Mouse (Mus musculus) ovary, adult 18-20 months (tissue): ENCODE results near the gene Gm340.

Source experiments
- DNase-seq: peaks from one replicate; pipeline ENCODE4 v3.0.0; 2022; ENCODE audit warnings: low spot score, mixed read lengths

Gm340 gene

GRCm38 (mm10) chr19:41613325-41614087, 31.3 kb downstream of the Gm340 start:
- DNase-seq: no peak

- no peak for DNase-seq
These were observed 33.5 kb downstream of the Gm340 start for GRCm38 (mm10) chr19:41615606-41616224.

DNA sequence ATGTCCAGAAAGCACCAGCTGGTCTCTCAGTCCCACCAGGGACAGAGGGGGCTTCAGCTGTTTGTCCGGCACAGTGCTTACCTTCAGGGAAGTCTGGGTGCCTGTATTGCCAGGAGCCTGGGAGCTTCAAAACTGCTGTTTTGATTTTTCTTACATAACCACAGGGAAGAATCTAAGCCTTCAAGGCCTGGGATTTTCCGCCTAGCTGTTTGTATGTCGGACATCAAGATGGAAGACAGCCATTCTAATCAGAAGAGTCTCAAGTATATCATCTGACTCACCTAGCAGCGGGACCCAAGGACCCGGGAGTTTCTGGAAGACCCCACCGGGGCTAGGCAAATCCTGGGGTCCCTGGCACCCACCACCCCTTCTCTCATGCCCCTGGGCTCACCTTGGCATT, 34.1 kb downstream of the Gm340 start:
- no peak for DNase-seq

GRCm38 (mm10) chr19:41617102-41617501, 34.9 kb downstream of the Gm340 start:
- no peak for DNase-seq

DNA sequence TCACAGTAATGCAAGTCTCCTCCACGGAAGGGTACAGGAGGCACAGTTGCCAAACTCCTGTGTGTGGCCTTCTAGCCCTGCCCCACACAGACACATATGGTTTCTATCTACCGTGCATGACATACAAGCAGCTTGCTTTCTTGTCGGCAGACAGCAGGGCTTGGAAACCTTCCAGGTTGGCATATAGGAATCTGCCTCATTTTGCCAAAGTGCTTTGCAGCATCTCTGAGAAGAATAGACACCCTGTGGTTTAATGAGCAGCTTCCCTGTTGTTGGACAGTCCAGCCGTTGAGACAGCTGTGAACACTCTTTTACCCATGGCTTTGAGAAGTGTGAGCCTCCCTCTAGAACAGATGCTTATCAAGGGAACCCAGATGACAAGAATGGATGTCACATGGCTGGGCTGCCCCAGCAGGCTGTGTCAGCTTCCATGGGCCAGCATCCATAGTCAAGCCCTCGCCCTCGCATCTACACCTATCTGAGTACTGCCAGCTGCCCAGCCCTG, 36.0 kb downstream of the Gm340 start:
- no peak for DNase-seq

- no peak for DNase-seq
These were observed 36.7 kb downstream of the Gm340 start for GRCm38 (mm10) chr19:41618771-41619385.

GRCm38 (mm10) chr19:41620366-41621092, 38.4 kb downstream of the Gm340 start:
- DNase-seq: no peak

- DNase-seq: no peak
These were observed 46.8 kb downstream of the Gm340 start for GRCm38 (mm10) chr19:41628970-41629369.

- no peak for DNase-seq
These were observed 47.4 kb downstream of the Gm340 start for GRCm38 (mm10) chr19:41629532-41629931.

DNA sequence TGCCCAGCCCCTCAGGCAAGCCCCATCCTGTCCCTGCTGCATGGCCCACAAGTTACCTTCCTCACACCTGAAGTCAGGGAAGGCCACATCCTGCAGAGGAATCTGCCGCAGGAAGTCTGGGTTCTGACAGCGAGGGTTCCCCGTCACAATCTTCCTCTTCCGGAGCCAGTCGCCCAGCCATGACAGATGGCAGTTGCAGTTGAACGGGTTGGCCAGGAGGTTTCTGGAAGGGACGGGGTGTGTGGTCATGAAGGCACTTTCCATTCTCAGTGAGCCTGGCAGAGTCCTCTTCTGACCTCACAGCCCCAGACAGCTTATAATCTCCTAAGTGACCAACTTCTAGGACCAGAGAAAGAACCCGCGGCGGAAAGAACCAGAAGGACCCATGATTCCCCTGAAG, 51.9 kb downstream of the Gm340 start:
- no peak for DNase-seq

DNA sequence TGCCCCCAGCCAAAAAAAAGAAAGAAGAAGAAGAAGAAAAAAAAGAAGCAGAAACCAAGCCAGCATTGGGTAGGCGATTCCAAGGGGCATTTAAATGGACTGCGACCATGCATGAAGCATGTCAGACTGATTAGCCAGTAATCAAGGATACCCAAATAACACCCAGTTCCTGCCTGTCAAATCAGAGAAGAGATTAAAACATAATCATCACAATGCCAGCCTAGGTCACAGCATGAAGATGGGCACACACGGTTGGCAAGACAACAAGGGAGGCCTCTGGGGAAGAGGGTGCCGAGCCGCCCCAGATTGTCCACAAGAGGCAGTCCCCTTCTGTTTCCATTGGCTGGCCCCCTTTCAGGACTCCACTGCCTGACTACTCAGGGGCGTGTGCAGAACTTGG, 52.8 kb downstream of the Gm340 start:
- DNase-seq: no peak
